Mouse (Mus musculus) lung, adult 10 weeks (tissue): ENCODE results near the gene F7. TPM values are rescaled to one million over a fixed set of nuclear protein-coding genes. Genes with fewer than 3 reads are reported as not detected.

Experiments
- polyA plus RNA-seq: library from polyadenylated mRNA; stranded (reverse); fragments of 350-450 nt; fragmentation: Illumina TruSeq; extraction: RNeasy Lipid Tissue Mini Kit (QIAGEN cat#74804); gene quantifications from one replicate; pipeline ENCODE4 v1.2.3, GENCODE M21; 2014; ENCODE audit warnings: low read depth, low replicate concordance; ENCODE audit not compliant: insufficient read depth

The F7 gene
- polyA plus RNA-seq, result 12.1 TPM

GRCm38 (mm10) chr8:13025487-13026224, at the start of gene F7:
TSS of gene F7 (plus strand) at chr8:13026034.

GRCm38 (mm10) chr8:13037015-13037414, 11.2 kb downstream of the F7 start, which contains the start of gene F10:
TSS of gene F10 (plus strand) at chr8:13037308.

GRCm38 (mm10) chr8:13060441-13061150, 34.8 kb downstream of the F7 start, which contains the start of gene Proz:
TSS of gene Proz (plus strand) at chr8:13060914.

Other genes with a start within 250 kb of the F7 start
- gene Mcf2l, start 152.2 kb upstream of the F7 start, polyA plus RNA-seq, result 25.5 TPM
- 5.4 TPM for gene F10, start 11.3 kb downstream of the F7 start, polyA plus RNA-seq
- 0.71 TPM for gene Proz, start 34.9 kb downstream of the F7 start, polyA plus RNA-seq
- 13.9 TPM for gene Pcid2, start 79.4 kb downstream of the F7 start, polyA plus RNA-seq
- gene Cul4a, start 79.6 kb downstream of the F7 start, polyA plus RNA-seq, result 32.2 TPM
- gene Lamp1, start 133.1 kb downstream of the F7 start, polyA plus RNA-seq, result 509 TPM
- gene Grtp1, start 174.6 kb downstream of the F7 start, polyA plus RNA-seq, result 20.9 TPM
- gene Adprhl1, start 228.1 kb downstream of the F7 start, polyA plus RNA-seq, result 2.0 TPM